Mouse (Mus musculus) liver, postnatal 0 days (tissue): ENCODE measurements at regions not wholly inside any gene's neighbourhood (a gene's known extent, or its start where the extent isn't known, plus 50 kb on each side); places are given as distances from the start of the nearest gene placed in this dataset.

ENCODE experiments used
- CTCF ChIP-seq: sonication (generic); IDR thresholded peaks from 2 replicates; pipeline ENCODE4 v1.5.1; 2016; ENCODE audit warnings: antibody characterized with exemption, low read depth
- EP300 ChIP-seq: IDR thresholded peaks from 2 replicates; pipeline ENCODE4 v1.6.1; 2016; ENCODE audit warnings: antibody characterized with exemption, low read depth, mild to moderate bottlenecking

GRCm38 (mm10) chr14:61980581-61980980 is 311.8 kb upstream of the Rnaseh2b start:
- no peak for TF ChIP-seq CTCF
- no peak for TF ChIP-seq EP300
